ENCODE assay signal across 8 mouse cellular contexts in the genomic region with DNA sequence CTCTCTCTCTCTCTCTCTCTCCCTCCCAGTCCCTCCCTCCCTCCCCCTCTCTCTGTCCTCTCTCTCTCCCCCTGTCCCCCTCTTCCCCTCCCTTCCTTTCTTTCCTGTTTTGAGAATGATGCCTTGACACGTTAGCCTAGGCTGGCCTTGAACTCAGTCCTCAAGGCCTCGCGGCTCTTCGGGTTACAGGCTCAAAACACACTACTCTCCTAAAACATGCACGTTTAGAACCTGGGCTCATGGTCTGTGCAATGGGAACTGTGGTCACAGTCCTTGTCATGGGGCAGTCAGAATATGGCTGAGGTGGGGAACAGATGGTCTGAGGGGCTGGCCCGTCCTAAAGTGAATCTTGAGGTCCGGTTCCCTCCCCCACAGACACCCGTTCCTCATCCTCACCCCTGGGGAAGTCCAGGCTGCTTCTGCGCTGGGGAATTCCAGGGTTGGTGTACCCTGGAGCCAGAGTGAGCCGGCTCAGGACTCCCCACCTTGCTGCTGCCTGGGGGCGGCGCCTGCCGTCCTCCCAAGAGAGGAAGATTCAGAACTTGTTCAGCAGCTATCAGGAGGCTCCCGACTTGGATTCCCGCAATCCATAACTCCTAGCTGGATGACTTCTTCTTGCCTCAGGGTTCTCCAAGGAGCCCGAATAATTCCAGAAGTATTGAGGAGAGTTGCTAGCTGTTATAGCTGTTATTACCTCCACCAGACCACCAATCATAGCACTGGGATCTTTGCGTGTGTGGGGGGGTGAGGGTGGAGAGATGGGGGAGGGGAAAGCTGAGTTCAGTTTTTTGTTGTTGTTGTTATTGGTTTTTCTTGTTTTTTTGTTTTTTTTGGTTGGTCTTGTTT. TPM values are rescaled to one million over a fixed set of nuclear protein-coding genes. Genes with fewer than 3 reads are reported as not detected.
DNase-seq lines count a peak whose midpoint lies in the region; ATAC-seq and TF ChIP-seq lines count a peak whose summit lies in the region.

No protein-coding gene starts in this region.

- DNase-seq in heart, embryonic 10.5 days (ENCODE audit: low spot score) = no peak
- DNase-seq in heart, adult 8-10 months (ENCODE audit: low spot score) = no peak
- no peak for DNase-seq in Muller cell, postnatal 12 days (ENCODE audit: inconsistent ontology term)
- no peak for DNase-seq in urinary bladder, adult 18-20 months (ENCODE audit: low spot score in 2 of 2)

- peaks cover 64% of the 10 kb centered on the region for H3K27me3 ChIP-seq in heart, embryonic 10.5 days (ENCODE audit: insufficient read depth, poor library complexity, severe bottlenecking)
- H3K27me3 ChIP-seq in ES-Bruce4 (ENCODE audit: control insufficient read depth, insufficient read depth, low read length, poor library complexity, severe bottlenecking) = no peaks in the 10 kb centered on the region
- peaks cover 44% of the 10 kb centered on the region for H3K27me3 ChIP-seq in heart, embryonic 14.5 days (ENCODE audit: control insufficient read depth, insufficient read depth, low read length)
- H3K27me3 ChIP-seq in limb, embryonic 15.5 days = peaks cover 42% of the 10 kb centered on the region

- H3K4me3 ChIP-seq in heart, embryonic 10.5 days = peak overlapping the region; percentile 57
- peak overlapping the region; percentile 83 for H3K4me3 ChIP-seq in ES-Bruce4 (ENCODE audit: low read depth, low read length)
- H3K4me3 ChIP-seq in heart, embryonic 14.5 days (ENCODE audit: control insufficient read depth in 1 of 2, insufficient read depth in 1 of 2, low read depth in 1 of 2, low read length in 2 of 2) = peak overlapping the region; percentile 42 to 57
- H3K4me3 ChIP-seq in limb, embryonic 15.5 days = peak overlapping the region; percentile 49

- WGBS in heart, embryonic 10.5 days = 6% methylated on average over 17 of the region's 17 CpGs
- 3% methylated on average over 17 of the region's 17 CpGs for WGBS in heart, embryonic 14.5 days
- 4% methylated on average over 17 of the region's 17 CpGs for WGBS in limb, embryonic 15.5 days

- ATAC-seq in heart, embryonic 14.5 days (ENCODE audit: insufficient number of reproducible peaks, insufficient read depth, low FRiP score, low read depth) = no peak
- no peak for ATAC-seq in limb, embryonic 15.5 days (ENCODE audit: insufficient number of reproducible peaks, low FRiP score, low TSS enrichment, low read depth)
- no peak for ATAC-seq in cerebellum, adult (ENCODE audit: insufficient number of reproducible peaks, low FRiP score, low TSS enrichment)

- peaks cover 27% of the 10 kb centered on the region for H3K4me1 ChIP-seq in heart, embryonic 10.5 days
- peaks cover 3% of the 10 kb centered on the region for H3K4me1 ChIP-seq in ES-Bruce4 (ENCODE audit: control insufficient read depth, insufficient read depth, low read length)
- H3K4me1 ChIP-seq in heart, embryonic 14.5 days (ENCODE audit: control insufficient read depth in 2 of 2, insufficient read depth in 2 of 2, low read length in 2 of 2) = peaks cover 10 to 15% of the 10 kb centered on the region in 2 experiments; a peak in 3 of 4 replicates
- H3K4me1 ChIP-seq in limb, embryonic 15.5 days = peaks cover 27% of the 10 kb centered on the region

- peak; percentile 46; the same call in 1 of the 2 replicates for TF ChIP-seq EP300 in ES-Bruce4 (IDR thresholded peaks at IDR 0.05; ENCODE audit: insufficient read depth, low read depth, low read length)

- H3K9me3 ChIP-seq in heart, embryonic 10.5 days = no peaks in the 10 kb centered on the region
- no peaks in the 10 kb centered on the region for H3K9me3 ChIP-seq in ES-Bruce4 (replicated peaks; ENCODE audit: control insufficient read depth, insufficient read depth, low read length, poor library complexity, severe bottlenecking)
- no peaks in the 10 kb centered on the region for H3K9me3 ChIP-seq in heart, embryonic 14.5 days (ENCODE audit: control insufficient read depth, low read length)
- H3K9me3 ChIP-seq in limb, embryonic 15.5 days = no peaks in the 10 kb centered on the region

- TF ChIP-seq CTCF in ES-Bruce4 (IDR thresholded peaks at IDR 0.05; ENCODE audit: low read depth, low read length) = no peak

- H3K36me3 ChIP-seq in heart, embryonic 10.5 days = no peaks in the 10 kb centered on the region
- peaks cover 16% of the 10 kb centered on the region for H3K36me3 ChIP-seq in ES-Bruce4 (ENCODE audit: control insufficient read depth, insufficient read depth, low read length, poor library complexity, severe bottlenecking)
- H3K36me3 ChIP-seq in heart, embryonic 14.5 days (ENCODE audit: control insufficient read depth, insufficient read depth, low read length) = no peaks in the 10 kb centered on the region; the same call in 1 of the 2 replicates
- 0 out of 2 replicates have a peak, but pooled peaks cover 3% of the 10 kb centered on the region for H3K36me3 ChIP-seq in limb, embryonic 15.5 days

- H3K4me2 ChIP-seq in heart, embryonic 14.5 days (ENCODE audit: low read length) = peak overlapping the region; percentile 72
- peak overlapping the region; percentile 73 for H3K4me2 ChIP-seq in limb, embryonic 15.5 days

- H3K9ac ChIP-seq in ES-Bruce4 (ENCODE audit: low read depth, poor library complexity, severe bottlenecking) = peak overlapping the region; percentile 31
- H3K9ac ChIP-seq in heart, embryonic 14.5 days (ENCODE audit: low read length) = peak overlapping the region; percentile 64; the same call in 1 of the 2 replicates
- H3K9ac ChIP-seq in limb, embryonic 15.5 days = no peak overlapping the region

- TF ChIP-seq POLR2A in ES-Bruce4 (IDR thresholded peaks at IDR 0.05; ENCODE audit: insufficient read depth, low read length) = no peak

- H3K27ac ChIP-seq in heart, embryonic 10.5 days = no peak overlapping the region
- H3K27ac ChIP-seq in ES-Bruce4 (ENCODE audit: insufficient read depth, low read length) = no peak overlapping the region
- no peak overlapping the region for H3K27ac ChIP-seq in heart, embryonic 14.5 days (replicated peaks in 1 of 2; ENCODE audit: control insufficient read depth in 1 of 2, insufficient read depth in 1 of 2, low read depth in 2 of 2, low read length in 2 of 2)
- H3K27ac ChIP-seq in limb, embryonic 15.5 days = no peak overlapping the region

RNA-seq across cellular contexts. Expression of gene Icam1, which starts 0.8 kb away (rescaled TPM):
- 7.7 and 9.7 TPM in 2 replicates for polyA plus RNA-seq in heart, embryonic 10.5 days (2016; fragmentation: Nextera tagmentation; extraction: Ambion mirVana)
- 10 to 100 TPM in 2 of 4 experiments, 1 to 10 TPM in 2; 7.5 to 11.3 (median 9.9) TPM for total RNA-seq in heart, adult 8-10 months (2022)
- polyA plus RNA-seq in ES-Bruce4 (2011; ENCODE audit: insufficient read depth, insufficient read length, low read depth, missing spikeins) = 24.9 and 25.7 TPM in 2 replicates
- polyA plus RNA-seq in heart, embryonic 14.5 days (2014; fragmentation: Nextera tagmentation; extraction: Ambion mirVana) = 13.9 and 14.4 TPM in 2 replicates
- polyA plus RNA-seq in limb, embryonic 15.5 days (2015; fragmentation: Nextera tagmentation; extraction: Ambion mirVana) = 23.4 and 24.4 TPM in 2 replicates

RNA-seq across cellular contexts. Expression of gene Icam4, which starts 12.6 kb away (rescaled TPM):
- 15.2 and 19.9 TPM in 2 replicates for polyA plus RNA-seq in heart, embryonic 10.5 days (2016; fragmentation: Nextera tagmentation; extraction: Ambion mirVana)
- total RNA-seq in heart, adult 8-10 months (2022) = 1 to 10 TPM in 1 of 4 experiments, under 1 TPM in 3; 0.27 to 1.9 (median 0.74) TPM
- polyA plus RNA-seq in ES-Bruce4 (2011; ENCODE audit: insufficient read depth, insufficient read length, low read depth, missing spikeins) = 1.3 TPM in 1 of 2 replicates, not detected in the other
- polyA plus RNA-seq in heart, embryonic 14.5 days (2014; fragmentation: Nextera tagmentation; extraction: Ambion mirVana) = 1.3 and 1.9 TPM in 2 replicates
- polyA plus RNA-seq in limb, embryonic 15.5 days (2015; fragmentation: Nextera tagmentation; extraction: Ambion mirVana) = 0.96 and 3.0 TPM in 2 replicates

RNA-seq across cellular contexts. Expression of gene Mrpl4, which starts 14.0 kb away (rescaled TPM):
- polyA plus RNA-seq in heart, embryonic 10.5 days (2016; fragmentation: Nextera tagmentation; extraction: Ambion mirVana) = 157 and 162 TPM in 2 replicates
- 100 to 1,000 TPM; 135 to 142 (median 136) TPM for total RNA-seq in heart, adult 8-10 months (2022)
- polyA plus RNA-seq in ES-Bruce4 (2011; ENCODE audit: insufficient read depth, insufficient read length, low read depth, missing spikeins) = 45.1 and 50.9 TPM in 2 replicates
- 151 and 160 TPM in 2 replicates for polyA plus RNA-seq in heart, embryonic 14.5 days (2014; fragmentation: Nextera tagmentation; extraction: Ambion mirVana)
- polyA plus RNA-seq in limb, embryonic 15.5 days (2015; fragmentation: Nextera tagmentation; extraction: Ambion mirVana) = 112 and 116 TPM in 2 replicates

RNA-seq across cellular contexts. Expression of gene Icam5, which starts 15.3 kb away (rescaled TPM):
- polyA plus RNA-seq in heart, embryonic 10.5 days (2016; fragmentation: Nextera tagmentation; extraction: Ambion mirVana) = 0.06 and 0.09 TPM in 2 replicates
- total RNA-seq in heart, adult 8-10 months (2022) = under 1 TPM in 1 of 4 experiments, not detected in 3; 0.12 TPM
- 0.94 and 1.3 TPM in 2 replicates for polyA plus RNA-seq in ES-Bruce4 (2011; ENCODE audit: insufficient read depth, insufficient read length, low read depth, missing spikeins)
- 0.08 TPM in 1 of 2 replicates, not detected in the other for polyA plus RNA-seq in heart, embryonic 14.5 days (2014; fragmentation: Nextera tagmentation; extraction: Ambion mirVana)
- 0.05 and 0.21 TPM in 2 replicates for polyA plus RNA-seq in limb, embryonic 15.5 days (2015; fragmentation: Nextera tagmentation; extraction: Ambion mirVana)

RNA-seq across cellular contexts. Expression of gene S1pr2, which starts 40.0 kb away (rescaled TPM):
- 25.1 and 34.6 TPM in 2 replicates for polyA plus RNA-seq in heart, embryonic 10.5 days (2016; fragmentation: Nextera tagmentation; extraction: Ambion mirVana)
- 1 to 10 TPM; 1.8 to 6.8 (median 4.6) TPM for total RNA-seq in heart, adult 8-10 months (2022)
- 14.1 and 19.9 TPM in 2 replicates for polyA plus RNA-seq in ES-Bruce4 (2011; ENCODE audit: insufficient read depth, insufficient read length, low read depth, missing spikeins)
- polyA plus RNA-seq in heart, embryonic 14.5 days (2014; fragmentation: Nextera tagmentation; extraction: Ambion mirVana) = 20.1 and 21.5 TPM in 2 replicates
- 62.0 and 65.1 TPM in 2 replicates for polyA plus RNA-seq in limb, embryonic 15.5 days (2015; fragmentation: Nextera tagmentation; extraction: Ambion mirVana)
